Mouse (Mus musculus) adrenal gland, postnatal 25 days (tissue): Measurements from ENCODE around the gene Wnk3. TPM values are rescaled to one million over a fixed set of nuclear protein-coding genes. Genes with fewer than 3 reads are reported as not detected.

Experiments
- DNase-seq: peaks from one replicate; pipeline ENCODE4 v3.0.0; 2021; ENCODE audit warnings: mixed read lengths
- long read RNA-seq: library from polyadenylated mRNA; stranded (forward); transcript quantifications from one replicate; pipeline ENCODE4 v2.0.0, GENCODE M21; 2021
- total RNA-seq: library from RNA; stranded (reverse); gene quantifications from 2 replicates; pipeline ENCODE4 v1.2.3, GENCODE M21; 2021

Wnk3 gene
- total RNA-seq: 1.7 and 2.0 TPM in 2 replicates
- long read RNA-seq: 0 reads

DNA sequence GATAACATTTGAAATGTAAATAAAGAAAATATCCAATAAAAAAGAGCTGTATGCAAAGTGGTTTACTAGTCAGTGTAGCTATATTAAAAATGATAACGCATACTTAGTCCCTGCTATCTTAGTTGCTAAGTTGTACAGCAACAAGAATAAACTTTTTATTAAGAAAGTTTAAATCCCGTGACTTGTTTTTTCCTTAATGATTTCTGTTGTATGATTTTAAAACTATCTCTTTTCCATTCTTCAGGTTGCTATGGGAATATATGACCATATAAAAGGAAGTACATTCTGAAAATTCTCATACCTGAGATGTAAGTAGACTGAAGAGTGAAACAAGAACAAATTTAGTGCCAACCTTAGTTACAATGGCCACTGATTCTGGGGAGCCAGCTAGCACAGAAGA lies at the start of gene Wnk3:
Gene Wnk3 (plus strand): TSS at position 301 of the 400 bp plus-strand sequence.
- DNase-seq: no peak

DNA sequence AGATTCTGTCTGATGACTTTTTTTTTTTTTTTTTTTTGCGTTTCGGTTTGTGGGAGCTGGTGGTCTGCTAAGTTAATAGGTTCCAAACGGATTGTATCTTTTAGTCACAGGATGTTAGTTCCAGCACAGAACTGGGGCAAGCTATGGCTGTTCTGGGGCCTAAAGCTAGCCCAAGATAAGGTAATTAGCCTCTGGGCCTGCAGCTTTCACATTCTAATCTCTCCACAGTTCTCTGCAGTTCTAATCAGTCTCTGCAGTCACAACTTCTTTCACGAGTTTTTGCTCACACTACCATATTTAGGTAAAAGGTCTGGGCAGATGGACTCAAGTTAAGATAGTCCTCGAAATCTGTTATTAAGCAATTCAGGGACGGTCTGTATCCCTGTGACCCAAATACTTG lies 39.5 kb upstream of the Wnk3 start:
- no peak for DNase-seq

DNA sequence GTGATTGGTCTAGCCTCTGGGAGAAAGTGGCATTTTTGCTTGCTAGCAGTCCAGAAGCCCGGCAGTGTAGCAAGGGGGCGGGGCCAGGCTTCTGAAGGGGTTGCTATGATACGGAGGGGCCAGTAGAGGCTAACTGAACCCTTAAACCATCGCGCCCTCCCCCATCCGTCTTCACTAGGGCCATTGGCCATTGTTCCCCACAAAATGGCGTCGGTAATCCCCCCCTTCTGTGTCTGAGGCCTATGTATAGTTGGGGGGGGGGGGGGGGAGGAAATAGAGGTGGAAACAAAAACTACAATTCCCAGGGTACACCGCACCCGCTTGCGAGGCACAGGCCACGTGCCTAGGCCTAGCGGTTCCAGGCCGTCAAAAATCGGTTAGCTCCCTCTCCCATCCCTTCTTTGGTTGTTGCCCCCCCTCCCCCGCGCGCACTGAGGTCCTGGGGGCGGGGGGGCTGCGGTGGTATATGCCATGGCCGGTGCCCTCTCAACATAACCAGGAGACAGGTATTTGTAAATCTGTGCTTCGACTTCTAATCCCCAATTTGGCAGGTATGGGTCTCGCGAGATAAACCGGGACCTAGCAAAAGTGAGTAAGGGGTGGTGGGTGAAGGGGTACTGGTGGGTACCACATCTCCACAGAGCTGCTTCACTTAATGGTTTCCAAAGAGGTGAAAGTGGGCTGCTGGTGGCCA lies 29.3 kb upstream of the Wnk3 start:
- peak; percentile 22 for DNase-seq

DNA sequence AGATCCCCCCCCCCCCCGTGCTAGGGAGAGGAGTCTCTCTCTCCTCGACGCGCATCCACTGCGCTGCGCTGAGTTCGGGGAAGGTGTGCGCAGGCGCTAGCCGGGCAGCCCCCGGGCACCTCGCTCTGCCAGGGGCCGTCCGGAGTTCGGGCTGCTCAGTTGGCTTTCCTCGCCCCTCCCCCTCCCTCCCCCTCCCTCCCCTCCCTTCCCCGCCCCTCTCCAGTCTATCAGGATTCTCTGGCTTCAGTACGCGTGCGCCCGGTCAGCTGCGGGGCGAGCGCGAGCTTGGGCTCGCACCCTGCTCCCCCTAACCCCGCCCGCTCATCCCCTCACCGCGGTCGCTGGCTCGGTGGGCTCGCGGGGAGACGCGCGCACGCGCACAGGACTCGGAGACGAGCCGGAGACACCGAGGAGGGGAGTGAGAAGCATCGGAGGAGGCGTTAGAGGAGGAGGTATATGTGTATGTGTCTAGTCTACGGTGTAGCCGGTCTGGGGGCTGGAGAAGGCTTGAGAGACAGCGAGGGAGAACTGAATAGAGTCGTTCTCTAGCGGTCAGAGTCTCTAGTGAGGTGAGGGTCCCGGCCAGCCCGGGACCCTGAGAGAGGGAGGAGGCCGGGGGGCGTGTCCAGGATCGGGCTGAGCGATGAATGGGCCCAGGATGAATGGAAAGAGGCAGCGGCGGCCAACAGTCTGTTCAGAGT lies 28.5 kb upstream of the Wnk3 start:
- peak; percentile 51 for DNase-seq

DNA sequence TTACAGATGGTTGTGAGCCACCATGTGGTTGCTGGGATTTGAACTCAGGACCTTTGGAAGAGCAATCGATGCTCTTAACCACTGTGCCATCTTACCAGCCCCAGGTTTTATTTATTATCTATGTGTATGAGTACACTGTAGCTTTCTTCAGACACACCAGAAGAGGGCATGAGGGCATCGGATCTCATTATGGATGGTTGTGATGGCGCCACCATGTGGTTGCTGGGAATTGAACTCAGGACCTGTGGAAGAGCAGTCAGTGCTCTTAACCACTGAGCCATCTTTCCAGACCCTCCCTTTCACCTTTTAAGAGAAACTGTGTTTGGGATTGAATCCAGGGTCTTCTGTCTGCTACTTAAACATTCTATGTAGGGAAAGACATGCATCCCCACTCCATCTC lies 24.7 kb upstream of the Wnk3 start:
- DNase-seq: peak; percentile 9

DNA sequence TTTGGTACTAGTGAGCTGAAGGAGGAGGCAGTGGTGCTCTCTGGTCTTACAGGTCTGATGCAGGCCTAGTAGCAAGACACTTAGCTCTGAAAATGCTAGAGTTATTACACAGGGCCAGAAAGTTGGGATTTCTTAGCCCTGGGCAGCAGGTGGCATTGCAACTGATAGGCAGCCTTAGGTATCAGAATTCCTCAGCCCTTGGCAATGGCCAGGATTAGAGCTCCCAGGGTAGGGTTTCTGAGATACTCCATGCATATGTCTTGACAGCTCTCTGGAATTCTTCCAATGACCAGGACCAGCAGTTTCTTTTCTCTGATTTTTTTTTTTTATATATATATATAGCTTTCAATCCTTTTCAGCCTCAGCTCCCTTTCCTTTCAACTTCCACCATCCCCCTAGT lies 100.5 kb downstream of the Wnk3 start:
- no peak for DNase-seq

DNA sequence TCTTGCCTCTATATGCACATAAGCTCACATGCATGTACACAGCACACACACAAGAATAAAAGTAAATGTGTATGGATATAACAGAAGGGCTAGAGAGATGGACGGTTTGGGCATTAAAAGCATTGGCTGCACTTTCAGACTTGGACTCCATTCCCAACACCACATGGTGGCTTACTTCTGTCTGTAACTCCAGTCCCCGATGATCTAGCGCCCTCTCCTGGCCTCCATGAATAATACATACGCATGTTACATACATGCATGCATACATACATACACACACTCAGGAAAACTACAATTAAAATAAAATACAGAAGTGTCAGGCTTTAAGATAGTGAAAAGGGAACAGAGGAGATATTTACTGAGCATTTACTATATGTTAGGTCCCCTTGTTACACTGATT lies 115.9 kb downstream of the Wnk3 start:
- no peak for DNase-seq

DNA sequence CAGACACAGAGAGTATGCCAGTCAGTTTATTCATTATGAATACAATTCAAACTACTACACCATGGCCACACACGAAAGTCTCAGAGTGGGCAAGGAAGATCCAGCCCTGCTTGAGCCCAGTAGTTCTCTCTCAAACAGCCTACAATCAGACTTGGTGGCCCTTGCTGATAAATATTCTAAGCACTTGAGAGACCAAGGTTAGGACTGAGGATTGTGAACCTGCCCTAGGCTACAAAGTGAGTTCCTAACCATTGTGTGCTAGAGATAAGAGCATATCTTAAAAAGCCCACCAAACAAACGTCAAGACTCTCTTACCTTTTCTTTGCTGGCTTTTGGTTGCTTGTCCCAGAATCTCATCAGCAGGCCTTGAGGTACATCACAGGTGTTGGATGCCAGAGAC lies 135.7 kb downstream of the Wnk3 start:
- no peak for DNase-seq

DNA sequence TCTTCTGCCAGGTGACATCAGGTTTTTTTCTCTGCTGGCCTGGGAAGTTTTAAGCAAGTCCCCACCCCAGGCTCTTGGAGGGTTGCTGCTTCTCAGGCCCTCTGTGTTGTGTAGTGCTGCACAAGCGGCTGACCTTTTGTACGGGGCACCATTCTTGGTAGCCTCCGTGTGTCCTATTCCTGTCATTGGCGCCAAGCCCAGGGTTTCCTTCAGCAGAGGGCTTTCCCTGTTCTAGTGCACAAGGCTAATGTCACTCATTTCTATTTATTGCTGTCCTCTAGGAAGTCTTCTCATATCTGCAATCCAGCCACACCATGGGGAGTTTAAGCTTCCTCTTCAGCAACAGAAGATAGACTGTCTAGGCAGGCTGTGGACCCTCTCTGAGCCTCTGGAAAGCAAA lies 139.9 kb downstream of the Wnk3 start:
- peak; percentile 65 for DNase-seq

DNA sequence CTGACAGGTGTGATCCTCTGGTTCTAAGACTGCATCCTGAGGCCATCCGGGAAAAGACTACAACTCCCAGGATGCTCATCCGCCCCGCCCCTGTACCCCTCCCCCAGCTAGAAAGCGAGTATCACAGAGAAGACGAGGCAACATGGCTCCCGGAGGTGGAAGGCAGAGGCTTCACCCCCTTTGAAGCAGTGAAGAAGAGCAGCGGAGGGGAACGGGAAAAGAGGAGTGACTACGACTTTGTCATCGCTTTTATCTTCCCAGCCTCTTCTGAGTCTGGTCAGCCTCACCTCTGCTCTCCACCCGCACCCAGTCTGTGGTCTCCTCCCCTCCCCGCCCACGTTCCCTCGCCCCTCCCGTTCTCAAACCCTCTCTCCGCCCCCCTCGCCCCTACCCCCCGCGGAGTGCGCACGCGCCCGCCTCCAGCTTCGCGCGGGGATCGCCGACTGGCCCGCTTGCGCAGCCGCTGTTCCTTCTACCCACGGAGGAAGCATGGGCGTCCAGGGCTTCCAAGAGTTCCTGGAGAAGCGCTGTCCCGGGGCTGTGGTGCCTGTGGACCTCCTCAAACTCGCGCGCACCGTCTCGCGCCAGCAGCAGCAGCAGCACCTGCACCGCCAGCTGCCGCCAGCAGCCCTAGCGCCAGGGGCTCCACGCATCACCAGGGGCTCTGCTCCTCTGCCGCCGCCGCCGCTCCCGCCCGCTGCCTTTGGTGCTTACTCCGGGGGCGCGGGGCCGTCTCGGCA lies 146.1 kb downstream of the Wnk3 start, which contains the start of gene Fam120c:
Gene Fam120c (plus strand): TSS at position 415 of the 740 bp plus-strand sequence.
- peak; percentile 89 for DNase-seq

DNA sequence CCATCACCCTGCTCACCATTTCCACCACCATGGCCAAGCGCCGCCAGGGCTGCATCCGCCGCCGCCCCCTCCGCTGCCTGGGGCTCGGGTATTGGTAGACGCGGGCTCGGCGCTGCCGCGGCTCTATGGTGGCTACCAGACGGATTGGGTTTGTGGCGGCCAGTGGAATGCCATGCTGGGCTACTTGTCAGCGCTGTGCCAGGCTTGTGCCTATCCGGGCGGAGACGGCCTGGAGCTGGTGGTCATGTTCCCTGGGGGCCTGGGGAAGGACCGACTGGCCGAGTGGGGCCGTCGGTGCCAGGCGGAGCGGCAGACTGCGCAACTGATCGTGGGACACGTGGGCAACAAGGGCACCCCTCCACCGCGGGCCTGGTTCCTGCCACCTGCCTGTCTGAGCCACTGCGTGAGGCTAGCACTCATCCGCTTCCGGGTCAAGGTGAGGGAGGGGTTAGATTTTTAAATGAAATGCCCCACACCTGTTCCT lies 146.7 kb downstream of the Wnk3 start:
- peak; percentile 45 for DNase-seq

DNA sequence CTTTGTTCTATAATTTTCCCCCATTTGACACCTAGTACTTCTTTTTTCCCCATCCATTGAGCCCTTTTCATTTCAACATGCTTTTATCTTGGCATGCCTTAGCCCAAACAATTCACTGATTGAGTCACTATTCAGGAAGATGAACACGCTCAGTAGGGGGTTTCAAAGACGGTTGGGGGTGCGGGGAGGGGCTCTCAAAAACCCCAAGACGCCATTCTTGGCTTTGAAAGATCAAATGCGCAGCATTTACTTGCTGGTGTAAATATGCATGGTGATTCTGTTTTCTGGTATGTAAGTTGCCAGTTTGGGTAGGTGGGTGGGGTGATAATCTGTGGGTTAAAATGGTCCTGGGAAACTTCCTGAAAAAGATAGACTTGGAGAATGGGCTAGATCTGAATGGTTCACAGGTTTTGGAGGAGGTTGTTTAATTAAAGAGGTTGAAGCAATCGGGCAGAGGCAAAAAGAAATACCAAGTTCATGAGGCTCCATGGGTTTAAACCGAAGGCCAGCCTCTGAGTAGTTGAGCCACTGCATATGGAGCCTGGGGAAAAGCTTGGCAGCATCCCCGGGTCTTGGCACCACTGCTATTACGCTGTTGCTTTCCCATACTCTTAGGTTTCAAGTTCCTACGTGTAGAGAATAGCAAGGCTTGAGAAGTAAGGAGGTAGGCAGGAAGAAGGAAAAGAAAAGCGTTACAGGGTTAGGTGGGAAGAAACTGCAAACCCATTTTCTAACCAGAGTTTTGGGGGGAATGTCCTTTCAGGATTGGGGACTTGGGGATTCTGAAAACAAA lies 147.7 kb downstream of the Wnk3 start:
- DNase-seq: peak; percentile 19

DNA sequence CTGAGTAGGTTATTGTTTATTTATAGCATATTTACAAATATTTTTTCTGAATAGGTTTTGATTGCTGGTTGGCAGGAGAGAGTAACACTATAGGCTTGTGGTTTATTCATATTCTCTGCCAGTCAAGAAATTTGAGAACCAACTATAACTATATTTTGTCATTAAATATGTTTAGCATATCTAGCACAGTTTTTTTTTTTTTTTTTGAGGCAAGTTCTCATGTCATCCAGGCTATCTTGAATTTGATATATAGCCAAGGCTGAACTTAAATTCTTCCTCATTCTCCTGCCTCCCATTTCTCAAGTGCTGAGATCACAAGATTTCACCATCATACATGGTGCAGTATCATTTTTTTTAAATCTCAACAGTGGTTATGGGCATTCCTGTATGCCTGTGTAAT lies 149.4 kb downstream of the Wnk3 start:
- DNase-seq: no peak

DNA sequence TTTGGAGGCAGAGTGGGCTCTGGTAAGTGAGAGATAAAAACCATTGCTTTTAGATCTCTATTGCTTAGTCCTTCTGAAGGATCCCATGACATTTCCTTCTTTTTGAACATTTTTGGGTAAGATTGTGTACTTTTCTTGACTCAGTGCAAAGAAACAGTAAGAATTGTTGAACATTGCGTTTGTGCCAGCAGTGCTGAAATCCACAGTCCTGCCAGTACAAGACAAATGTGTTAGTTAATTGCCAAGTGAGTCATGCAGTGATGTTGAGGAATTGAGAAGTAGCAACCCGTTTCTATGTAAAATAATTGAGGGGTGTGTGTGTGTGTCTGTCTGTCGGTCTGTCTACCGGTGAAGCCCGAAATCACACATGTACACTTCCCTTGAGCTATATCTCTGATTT lies 151.4 kb downstream of the Wnk3 start:
- no peak for DNase-seq

Other genes with a start within 250 kb of the Wnk3 start
- 54.3 and 68.6 TPM in 2 replicates for gene Gnl3l, start 180.8 kb upstream of the Wnk3 start, total RNA-seq
- gene Fgd1, start 151.9 kb upstream of the Wnk3 start, total RNA-seq: 24.6 and 35.0 TPM in 2 replicates
- gene Tsr2, start 101.5 kb upstream of the Wnk3 start, total RNA-seq: 29.3 and 33.9 TPM in 2 replicates
- 18.5 and 19.1 TPM in 2 replicates for gene Fam120c, start 146.1 kb downstream of the Wnk3 start, total RNA-seq